Mouse (Mus musculus): ENCODE measurements around the gene Mobp. TPM values are rescaled to one million over a fixed set of nuclear protein-coding genes. Genes with fewer than 3 reads are reported as not detected.

Mobp gene
- total RNA-seq (2023) = not detected

GRCm38 (mm10) chr9:120149222-120149828 lies at the start of gene Mobp:
TSS of gene Mobp (plus strand) at chr9:120149707.

GRCm38 (mm10) chr9:120110211-120111018 lies 39.1 kb upstream of the Mobp start, which contains the start of gene Slc25a38:
TSS of gene Slc25a38 (plus strand) at chr9:120110374.

DNA sequence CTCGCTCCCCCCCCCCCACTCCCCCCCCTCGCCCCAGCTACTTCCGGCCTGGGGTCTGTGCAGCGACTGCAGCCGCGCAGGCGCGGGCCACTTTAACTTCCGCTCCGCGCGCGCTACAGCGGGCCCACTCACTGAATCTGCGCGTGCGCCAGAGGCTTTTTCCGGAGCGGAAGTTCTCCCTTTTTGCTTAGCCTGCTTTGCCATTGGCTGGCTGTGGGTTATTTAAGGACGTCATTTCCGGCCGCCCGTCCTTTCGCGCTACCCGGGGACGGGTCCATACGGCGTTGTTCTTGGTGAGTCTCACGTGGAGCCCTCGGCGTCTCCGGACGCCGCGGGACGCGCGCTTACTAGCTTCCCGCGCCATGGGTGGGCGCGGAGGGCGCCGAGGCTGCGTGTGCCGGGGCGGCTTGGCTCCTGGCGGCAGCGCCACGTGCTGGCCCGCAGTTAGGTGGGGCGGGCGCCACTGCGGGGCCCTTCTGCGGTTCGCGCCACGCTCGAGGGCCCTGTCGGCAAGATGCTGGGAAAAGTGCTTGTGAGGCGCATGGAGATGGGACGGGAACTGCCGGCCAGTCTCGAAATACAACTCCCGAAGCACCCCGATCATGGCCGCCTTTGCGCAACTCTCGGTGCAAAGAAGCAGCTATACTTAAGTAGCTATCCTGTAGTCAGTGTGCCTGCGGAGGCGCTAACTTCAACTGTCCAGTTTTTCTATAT lies 21.8 kb upstream of the Mobp start, which contains the start of gene Rpsa:
TSS of gene Rpsa (plus strand) at position 152 of the 714 bp plus-strand sequence.

Other genes starting within 250 kb of the Mobp start
- gene Gorasp1, start 212.1 kb upstream of the Mobp start, total RNA-seq (2023) = 2.1 TPM
- not detected for gene Ttc21a, start 212.1 kb upstream of the Mobp start, total RNA-seq (2023)
- 137 TPM for gene Csrnp1, start 165.0 kb upstream of the Mobp start, total RNA-seq (2023)
- not detected for gene Xirp1, start 126.1 kb upstream of the Mobp start, total RNA-seq (2023)
- gene Cx3cr1, start 79.8 kb upstream of the Mobp start, total RNA-seq (2023) = 0.73 TPM
- not detected for gene Ccr8, start 57.6 kb upstream of the Mobp start, total RNA-seq (2023)
- gene Slc25a38, start 39.3 kb upstream of the Mobp start, total RNA-seq (2023) = 28.2 TPM
- gene Rpsa, start 22.0 kb upstream of the Mobp start, total RNA-seq (2023) = 3,338 TPM
- gene Myrip, start 151.8 kb downstream of the Mobp start, total RNA-seq (2023) = not detected